32 mouse cellular contexts compared by ENCODE assay signal in genomic region chr6:36922006-36922405, GRCm38 (mm10).
"Had no signal": no experiment of that assay in that cellular context is flagged by ENCODE, and none has a peak within 500 bp of the region (broad histone marks: within the 10 kb centered on the region; RNA-seq: fewer than 3 reads in every experiment).

No protein-coding gene starts in this region.

- H3K27ac ChIP-seq: limb, embryonic 10.5 days; limb, embryonic 12.5 days; limb, embryonic 13.5 days; limb, embryonic 15.5 days; liver, embryonic 12.5 days; liver, embryonic 13.5 days; liver, embryonic 14.5 days; liver, embryonic 15.5 days; lung, embryonic 15.5 days; macrophage; midbrain, embryonic 10.5 days; midbrain, embryonic 12.5 days; midbrain, embryonic 13.5 days; midbrain, embryonic 15.5 days; neural tube, embryonic 12.5 days had no signal

- H3K4me2 ChIP-seq: limb, embryonic 12.5 days; limb, embryonic 13.5 days; limb, embryonic 15.5 days; liver, embryonic 11.5 days; liver, embryonic 12.5 days; liver, embryonic 13.5 days; liver, embryonic 15.5 days; lung, embryonic 14.5 days; lung, embryonic 15.5 days; midbrain, embryonic 11.5 days; midbrain, embryonic 12.5 days; midbrain, embryonic 13.5 days; midbrain, embryonic 15.5 days; neural tube, embryonic 12.5 days had no signal

- H3K27me3 ChIP-seq: limb, embryonic 12.5 days; limb, embryonic 13.5 days; limb, embryonic 15.5 days; liver, embryonic 12.5 days; liver, embryonic 13.5 days; liver, embryonic 15.5 days; lung, embryonic 15.5 days; megakaryocyte, embryonic 14.5 days; midbrain, embryonic 12.5 days; midbrain, embryonic 13.5 days; midbrain, embryonic 15.5 days; neural tube, embryonic 12.5 days had no signal

- H3K36me3 ChIP-seq: limb, embryonic 10.5 days; limb, embryonic 12.5 days; limb, embryonic 13.5 days; limb, embryonic 15.5 days; liver, embryonic 12.5 days; liver, embryonic 13.5 days; liver, embryonic 15.5 days; lung, embryonic 15.5 days; midbrain, embryonic 10.5 days; midbrain, embryonic 12.5 days had no signal

- DNase-seq: left cerebral cortex, postnatal 4 days; liver; liver, embryonic 13.5 days; liver, postnatal 0 days; lung, adult 18-20 months; lung, adult 2 months; lung, embryonic 14.5 days; lung, postnatal 10 days; lung, postnatal 14 days; lung, postnatal 36 days; lung, postnatal 4 days; midbrain, embryonic 14.5 days had no signal

- H3K9ac ChIP-seq: limb, embryonic 12.5 days; limb, embryonic 13.5 days; limb, embryonic 15.5 days; liver, embryonic 12.5 days; liver, embryonic 13.5 days; liver, embryonic 14.5 days; liver, embryonic 15.5 days; liver, postnatal 0 days; lung, embryonic 14.5 days; lung, embryonic 15.5 days; midbrain, embryonic 12.5 days; midbrain, embryonic 13.5 days; midbrain, embryonic 15.5 days; neural tube, embryonic 12.5 days had no signal

- ATAC-seq: liver, embryonic 12.5 days; liver, postnatal 0 days; lung, postnatal 0 days; midbrain, embryonic 13.5 days; midbrain, embryonic 15.5 days; midbrain, embryonic 16.5 days had no signal

- H3K4me3 ChIP-seq: limb, embryonic 10.5 days; limb, embryonic 12.5 days; limb, embryonic 13.5 days; limb, embryonic 15.5 days; liver, embryonic 12.5 days; liver, embryonic 13.5 days; liver, embryonic 15.5 days; lung, embryonic 15.5 days; megakaryocyte, embryonic 14.5 days; midbrain, embryonic 10.5 days; midbrain, embryonic 12.5 days; midbrain, embryonic 13.5 days; midbrain, embryonic 15.5 days; myocyte; neural tube, embryonic 12.5 days had no signal

- H3K4me1 ChIP-seq: limb, embryonic 10.5 days; limb, embryonic 12.5 days; limb, embryonic 13.5 days; limb, embryonic 15.5 days; liver, embryonic 12.5 days; liver, embryonic 13.5 days; liver, embryonic 15.5 days; lung, embryonic 15.5 days; megakaryocyte, embryonic 14.5 days; midbrain, embryonic 10.5 days; midbrain, embryonic 12.5 days; midbrain, embryonic 13.5 days; midbrain, embryonic 15.5 days; neural tube, embryonic 12.5 days had no signal

- H3K9me3 ChIP-seq: limb, embryonic 10.5 days; limb, embryonic 15.5 days; liver, embryonic 12.5 days; liver, embryonic 13.5 days; liver, embryonic 15.5 days; lung, embryonic 15.5 days; megakaryocyte, embryonic 14.5 days; midbrain, embryonic 12.5 days; midbrain, embryonic 15.5 days had no signal
